Mouse (Mus musculus): ENCODE results near the gene Olfr1352. TPM values are rescaled to one million over a fixed set of nuclear protein-coding genes. Genes with fewer than 3 reads are reported as not detected.

Olfr1352 gene
- not detected for polyA plus RNA-seq (2012; fragmentation: generic; extraction: Trizol)

DNA sequence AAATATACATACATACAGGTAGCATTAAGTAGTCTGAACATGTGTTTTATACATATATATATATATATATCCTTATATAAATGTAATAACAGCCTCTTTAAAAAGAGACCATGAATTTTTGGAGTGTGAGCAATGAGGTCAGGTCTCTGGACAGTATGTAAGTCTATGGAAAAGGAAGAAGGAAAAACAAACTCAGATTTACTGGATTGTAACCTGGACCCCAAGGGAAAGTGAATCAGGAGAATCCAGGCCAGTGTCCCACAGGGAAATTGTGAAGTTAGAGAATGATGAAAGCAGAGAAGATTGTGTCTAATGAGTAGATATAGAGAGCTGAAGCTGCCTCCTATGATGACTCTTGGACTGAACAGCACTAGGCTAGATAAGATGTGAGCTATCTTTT, at the start of gene Olfr1352:
TSS of gene Olfr1352 (plus strand) at position 301 of the 400 bp plus-strand sequence.

DNA sequence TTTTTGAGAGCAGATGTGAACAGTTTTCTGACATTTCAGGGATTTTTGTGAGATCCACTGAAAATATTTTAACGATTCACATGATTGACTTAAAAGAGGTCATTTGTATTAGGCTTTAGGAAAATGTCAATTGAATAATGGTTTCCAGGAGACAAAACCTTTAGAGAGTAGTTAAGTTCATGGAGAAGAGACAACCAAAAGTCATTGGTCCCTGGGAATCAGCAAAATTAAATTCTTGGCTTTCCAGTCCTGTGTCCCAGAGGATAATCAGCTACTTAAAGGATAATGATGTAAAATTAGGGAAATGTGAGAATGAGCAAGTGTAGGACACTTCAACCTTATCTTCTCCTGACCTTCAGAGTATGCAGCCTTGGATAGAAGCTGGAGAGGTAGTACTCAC, 30.5 kb upstream of the Olfr1352 start, which contains the start of gene Olfr8:
TSS of gene Olfr8 (plus strand) at position 301 of the 400 bp plus-strand sequence.

DNA sequence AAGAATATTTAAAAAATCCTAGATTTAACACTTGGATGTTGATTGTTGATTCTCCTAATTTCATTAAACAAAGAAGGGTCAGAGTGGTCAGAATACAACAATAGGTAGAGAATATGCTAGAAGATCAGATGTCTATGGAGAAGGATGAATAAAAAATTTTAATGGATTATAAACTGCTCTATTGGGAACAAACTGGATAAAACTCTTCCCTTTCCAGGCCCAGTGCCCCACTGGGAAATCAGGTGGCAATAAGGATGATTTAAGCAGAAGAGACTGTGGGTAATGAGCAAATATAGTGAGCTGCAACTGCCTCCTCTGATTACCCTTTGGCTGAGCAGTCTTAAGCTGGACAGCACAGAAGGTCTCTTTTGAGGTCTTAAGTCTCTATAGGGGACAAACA, 17.8 kb upstream of the Olfr1352 start, which contains the start of gene Olfr1353:
TSS of gene Olfr1353 (plus strand) at position 301 of the 400 bp plus-strand sequence.

DNA sequence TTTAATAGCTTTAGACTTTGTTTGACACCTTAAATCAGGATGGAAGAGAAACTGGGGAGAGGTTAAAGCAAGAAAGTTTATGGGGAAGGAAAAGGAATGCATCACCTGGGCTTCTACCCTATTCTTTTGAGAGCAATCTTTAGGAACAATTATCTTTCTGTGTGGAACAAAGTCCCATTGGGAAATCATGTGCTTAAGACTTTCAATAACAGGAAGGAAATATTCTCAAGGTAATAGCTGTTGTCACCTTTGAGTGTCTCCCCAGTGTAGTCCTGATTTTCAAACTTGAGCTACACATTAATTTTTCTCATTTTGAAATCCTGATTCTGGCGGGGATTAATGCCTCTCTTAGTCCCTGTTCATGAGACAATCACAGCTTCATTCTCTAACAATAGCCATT, 31.3 kb downstream of the Olfr1352 start, which contains the start of gene Olfr1351:
TSS of gene Olfr1351 (plus strand) at position 301 of the 400 bp plus-strand sequence.

DNA sequence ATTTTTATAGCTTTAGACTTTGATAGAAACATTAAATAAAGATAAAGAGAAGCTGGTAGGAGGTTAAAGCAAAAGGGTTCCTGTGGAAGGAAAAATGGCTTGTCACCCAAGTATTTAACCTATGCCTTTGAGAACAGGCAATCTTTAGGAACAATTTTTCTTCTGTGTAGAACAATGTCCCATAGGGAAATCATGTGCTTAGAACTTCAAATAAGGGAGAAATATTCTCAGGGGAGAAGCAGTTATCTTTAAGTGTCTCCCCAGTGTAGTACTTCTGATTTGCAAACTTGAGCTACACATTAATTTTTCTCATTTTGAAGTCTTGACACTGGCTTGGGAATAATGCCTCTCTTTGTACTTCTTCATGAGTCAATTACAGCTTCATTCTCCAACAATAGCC, 47.6 kb downstream of the Olfr1352 start, which contains the start of gene Olfr57:
TSS of gene Olfr57 (plus strand) at position 301 of the 400 bp plus-strand sequence.

Other genes with a start within 250 kb of the Olfr1352 start
- not detected for gene Ccdc105, start 228.0 kb upstream of the Olfr1352 start, polyA plus RNA-seq (2012; fragmentation: generic; extraction: Trizol)
- gene Slc1a6, start 200.6 kb upstream of the Olfr1352 start, polyA plus RNA-seq (2012; fragmentation: generic; extraction: Trizol): not detected
- not detected for gene Olfr1356, start 128.9 kb upstream of the Olfr1352 start, polyA plus RNA-seq (2012; fragmentation: generic; extraction: Trizol)
- not detected for gene Olfr1355, start 105.5 kb upstream of the Olfr1352 start, polyA plus RNA-seq (2012; fragmentation: generic; extraction: Trizol)
- gene Olfr1354, start 67.9 kb upstream of the Olfr1352 start, polyA plus RNA-seq (2012; fragmentation: generic; extraction: Trizol): not detected
- gene Olfr8, start 30.4 kb upstream of the Olfr1352 start, polyA plus RNA-seq (2012; fragmentation: generic; extraction: Trizol): not detected
- gene Olfr1353, start 17.7 kb upstream of the Olfr1352 start, polyA plus RNA-seq (2012; fragmentation: generic; extraction: Trizol): not detected
- gene Olfr1351, start 31.4 kb downstream of the Olfr1352 start, polyA plus RNA-seq (2012; fragmentation: generic; extraction: Trizol): not detected
- not detected for gene Olfr57, start 47.7 kb downstream of the Olfr1352 start, polyA plus RNA-seq (2012; fragmentation: generic; extraction: Trizol)
- gene 2610008E11Rik, start 116.5 kb downstream of the Olfr1352 start, polyA plus RNA-seq (2012; fragmentation: generic; extraction: Trizol): 1 to 10 TPM in 1 of 2 experiments, under 1 TPM in 1; 0.09 to 3.7 TPM
- not detected for gene Vmn2r80, start 167.7 kb downstream of the Olfr1352 start, polyA plus RNA-seq (2012; fragmentation: generic; extraction: Trizol)

All from C3H10T1/2 (cell line).